Mouse (Mus musculus) cerebellum, postnatal 10 days (tissue): ENCODE results near the gene Rfc4.

Source experiments
- DNase-seq, 2 experiments: peaks; one replicate each; pipeline ENCODE4 v3.0.0; 2021; ENCODE audit warnings: mixed read lengths in 2 of 2

Gene Rfc4

GRCm38 (mm10) chr16:23132336-23132735 lies 4.8 kb upstream of the Rfc4 start:
- DNase-seq = no peak

GRCm38 (mm10) chr16:23130303-23130702 lies 2.8 kb upstream of the Rfc4 start:
- no peak for DNase-seq

GRCm38 (mm10) chr16:23127311-23127672 lies 245 bp downstream of the Rfc4 start:
- no peak for DNase-seq

- no peak for DNase-seq
Measured at GRCm38 (mm10) chr16:23124398-23124797, 3.1 kb downstream of the Rfc4 start.

- no peak for DNase-seq
Measured at GRCm38 (mm10) chr16:23123104-23123503, 4.4 kb downstream of the Rfc4 start.

- DNase-seq = no peak
Measured at GRCm38 (mm10) chr16:23122446-23122845, 5.1 kb downstream of the Rfc4 start.

GRCm38 (mm10) chr16:23117173-23117572 lies 10.4 kb downstream of the Rfc4 start:
- DNase-seq = no peak

- no peak for DNase-seq
Measured at GRCm38 (mm10) chr16:23115486-23115885, 12.1 kb downstream of the Rfc4 start.

GRCm38 (mm10) chr16:23114339-23115171 lies 13.0 kb downstream of the Rfc4 start:
- DNase-seq = no peak

GRCm38 (mm10) chr16:23113903-23114302 lies 13.6 kb downstream of the Rfc4 start:
- no peak for DNase-seq

GRCm38 (mm10) chr16:23112861-23113435 lies 14.6 kb downstream of the Rfc4 start:
- no peak for DNase-seq

GRCm38 (mm10) chr16:23112348-23112747 lies 15.2 kb downstream of the Rfc4 start:
- no peak for DNase-seq

GRCm38 (mm10) chr16:23109350-23110280 lies 17.9 kb downstream of the Rfc4 start:
- DNase-seq = no peak

GRCm38 (mm10) chr16:23108943-23109342 lies 18.6 kb downstream of the Rfc4 start:
- DNase-seq = no peak

- peak; percentile 92 to 93 for DNase-seq
Measured at GRCm38 (mm10) chr16:23107946-23108759, 19.4 kb downstream of the Rfc4 start.

GRCm38 (mm10) chr16:23107231-23107942 lies 20.1 kb downstream of the Rfc4 start, which contains the start of gene Eif4a2:
Gene Eif4a2, plus strand, starts transcription at chr16:23107444.
- DNase-seq = peak; percentile 96 to 97

- DNase-seq = no peak
Measured at GRCm38 (mm10) chr16:23106121-23106520, 21.4 kb downstream of the Rfc4 start.

GRCm38 (mm10) chr16:23103841-23104240 lies 23.7 kb downstream of the Rfc4 start:
- no peak for DNase-seq

- no peak for DNase-seq
Measured at GRCm38 (mm10) chr16:23103038-23103745, 24.3 kb downstream of the Rfc4 start.

- DNase-seq = no peak
Measured at GRCm38 (mm10) chr16:23102340-23103037, 25.0 kb downstream of the Rfc4 start.
